Mouse (Mus musculus) intestine, embryonic 16.5 days (tissue): Measurements from ENCODE around the gene Rom1. TPM values are rescaled to one million over a fixed set of nuclear protein-coding genes. Genes with fewer than 3 reads are reported as not detected.

Source experiments
- ATAC-seq: fragments of 200-750 bp; cut with Nextera tagmentation; 2 replicates; pipeline ENCODE4 v1.8.0; 2017; ENCODE audit warnings: moderate TSS enrichment, moderate library complexity
- H3K27ac ChIP-seq: fragments of 300-500 bp; sonication (generic); 2 replicates; pipeline ENCODE4 v1.5.1; 2014; ENCODE audit warnings: mild to moderate bottlenecking, low read length
- H3K27me3 ChIP-seq: fragments of 300-500 bp; sonication (generic); replicated peaks from 2 replicates; pipeline ENCODE4 v1.6.1; 2014; ENCODE audit warnings: low read length, control low read depth, mixed read lengths; ENCODE audit not compliant: control insufficient read depth, insufficient read depth
- H3K36me3 ChIP-seq: fragments of 300-500 bp; sonication (generic); 2 replicates; pipeline ENCODE4 v1.6.1; 2014; ENCODE audit warnings: low read length, control low read depth; ENCODE audit not compliant: control insufficient read depth, insufficient read depth
- H3K4me1 ChIP-seq: fragments of 300-500 bp; sonication (generic); 2 replicates; pipeline ENCODE4 v1.6.1; 2014; ENCODE audit warnings: low read length, control low read depth, mixed read lengths; ENCODE audit not compliant: control insufficient read depth, insufficient read depth
- H3K4me2 ChIP-seq: fragments of 300-500 bp; sonication (generic); 2 replicates; pipeline ENCODE4 v1.6.1; 2014; ENCODE audit warnings: low read depth, low read length, control low read depth
- H3K4me3 ChIP-seq: fragments of 300-500 bp; sonication (generic); 2 replicates; pipeline ENCODE4 v1.5.1; 2014; ENCODE audit warnings: mild to moderate bottlenecking, low read length
- H3K9ac ChIP-seq: fragments of 300-500 bp; sonication (generic); 2 replicates; pipeline ENCODE4 v1.6.1; 2014; ENCODE audit warnings: low read depth, low read length
- H3K9me3 ChIP-seq: fragments of 300-500 bp; sonication (generic); 2 replicates; pipeline ENCODE4 v1.6.1; 2016; ENCODE audit warnings: low read length, control low read depth; ENCODE audit not compliant: control insufficient read depth
- WGBS: fragments of 180-500 bp; shearing (Covaris S2); extraction: QIAGEN DNeasy Blood & Tissue Kit; methylation state at CpG from one replicate; pipeline ENCODE4 v1.1.7; 2014; 5-methylcytosine and 5-hydroxymethylcytosine counted together
- polyA plus RNA-seq: library from polyadenylated mRNA; unstranded; fragments of >200 nt; fragmentation: Nextera tagmentation; extraction: Ambion mirVana; gene quantifications from 2 replicates; pipeline ENCODE4 v1.2.1, GENCODE M21; 2015

The Rom1 gene
- polyA plus RNA-seq, 1 experiment from 2014 or later: 3.1 TPM

DNA sequence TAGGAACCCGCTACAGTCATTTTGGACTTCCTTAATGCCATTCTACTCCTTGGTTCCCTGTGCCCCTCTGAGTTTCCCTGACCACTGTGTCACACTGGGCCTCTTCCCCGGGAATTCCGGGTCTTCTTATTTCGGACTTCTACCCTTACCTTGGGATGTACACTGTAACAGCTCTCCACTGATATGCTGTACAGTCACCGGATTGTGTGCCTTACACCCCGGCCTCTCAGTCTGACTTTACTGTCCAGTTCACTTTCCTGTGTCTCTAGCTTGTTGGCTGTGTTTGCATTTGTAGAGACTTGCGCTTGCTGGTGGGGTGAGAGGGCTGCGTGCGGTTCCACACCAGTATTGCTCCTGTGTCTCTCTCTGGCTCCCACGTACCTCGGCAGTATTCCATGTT, 961 bp upstream of the Rom1 start:
- Histone ChIP-seq H3K27me3 (no peaks in the 10 kb centered on the region), H3K36me3 (peaks cover 18% of the 10 kb centered on the region), H3K4me1 (peaks cover 16% of the 10 kb centered on the region), H3K4me2 (peak overlapping the region; percentile 84), H3K27ac (peak overlapping the region; percentile 78), H3K9ac (peak overlapping the region; percentile 92), H3K4me3 (peak overlapping the region; percentile 85), H3K9me3 (no peaks in the 10 kb centered on the region)
- ATAC-seq: peak; percentile 26
- WGBS: 8% methylated on average over 11 of the region's 11 CpGs

DNA sequence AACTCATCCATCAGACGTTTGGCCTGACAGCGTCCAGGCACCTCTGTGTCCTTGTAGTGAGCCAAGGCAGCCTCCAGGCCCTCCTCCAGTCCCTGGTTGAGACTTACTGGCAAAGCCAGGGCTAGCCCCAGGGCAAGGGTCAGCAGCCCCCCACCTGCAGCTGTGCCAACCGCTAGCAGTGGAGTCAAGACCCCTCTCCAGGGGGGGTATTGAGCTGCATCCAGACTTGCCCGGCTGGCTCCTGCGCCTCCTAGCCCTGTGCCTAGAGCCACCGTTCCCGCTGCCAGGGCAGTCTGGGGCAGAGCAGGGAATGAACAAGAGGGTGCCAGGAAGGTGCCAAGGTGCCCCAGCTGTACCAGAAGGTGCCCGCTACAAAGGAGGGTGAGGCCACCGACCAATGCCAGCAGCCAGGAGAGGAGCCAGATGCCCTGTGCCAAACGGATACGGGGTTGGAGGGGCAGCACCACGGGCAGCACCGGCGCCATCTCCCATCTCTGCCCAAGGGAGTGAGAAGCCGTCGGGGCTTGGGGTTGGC, 400 bp downstream of the Rom1 start:
- peak; percentile 27 for ATAC-seq
- Histone ChIP-seq H3K27ac (peak overlapping the region; percentile 78), H3K9ac (peak overlapping the region; percentile 92), H3K4me3 (peak overlapping the region; percentile 85), H3K9me3 (no peaks in the 10 kb centered on the region), H3K27me3 (no peaks in the 10 kb centered on the region), H3K4me2 (peak overlapping the region; percentile 84), H3K36me3 (peaks cover 9% of the 10 kb centered on the region), H3K4me1 (peaks cover 16% of the 10 kb centered on the region)
- 25% methylated on average over 16 of the region's 16 CpGs for WGBS

DNA sequence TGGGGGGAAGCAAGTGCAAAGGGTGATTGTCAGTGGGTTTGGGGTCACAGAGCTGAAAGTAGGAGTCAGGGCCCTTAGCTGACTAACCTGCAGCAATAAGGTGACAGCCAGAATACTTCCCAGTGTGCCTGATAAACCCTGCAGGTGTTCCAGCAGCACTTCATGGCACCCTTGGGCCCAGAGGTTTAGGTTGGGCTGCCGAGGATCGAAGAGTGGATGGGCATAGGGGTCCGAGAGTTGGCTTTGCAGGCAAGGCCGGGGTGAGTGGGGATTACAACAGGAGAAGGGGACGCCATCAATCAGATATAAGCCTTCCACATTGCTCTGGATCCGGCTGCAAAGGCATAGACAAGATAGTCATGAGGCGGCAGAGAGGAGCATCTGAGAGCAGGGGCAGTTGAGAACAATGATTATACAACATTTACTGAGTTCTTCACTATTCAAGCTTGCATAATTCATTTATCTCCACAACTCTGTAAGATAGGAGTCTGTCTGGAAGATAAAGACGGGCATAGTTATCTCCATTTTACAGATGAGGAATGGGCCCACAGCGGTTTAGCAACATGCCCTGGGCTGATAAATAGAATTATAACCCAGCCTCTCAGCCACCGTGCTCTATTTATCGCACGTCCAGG, 1.1 kb downstream of the Rom1 start:
- peaks cover 16% of the 10 kb centered on the region for H3K4me1 ChIP-seq
- peaks cover 7% of the 10 kb centered on the region for H3K36me3 ChIP-seq
- H3K27ac ChIP-seq: no peak overlapping the region
- H3K4me3 ChIP-seq: no peak overlapping the region
- no peaks in the 10 kb centered on the region for H3K27me3 ChIP-seq
- no peak for ATAC-seq
- no peaks in the 10 kb centered on the region for H3K9me3 ChIP-seq
- no peak overlapping the region for H3K4me2 ChIP-seq
- WGBS: 81% methylated on average over 12 of the region's 12 CpGs
- no peak overlapping the region for H3K9ac ChIP-seq

- Histone ChIP-seq H3K9me3 (no peaks in the 10 kb centered on the region), H3K4me1 (peaks cover 18% of the 10 kb centered on the region), H3K4me2 (no peak overlapping the region), H3K27me3 (no peaks in the 10 kb centered on the region), H3K36me3 (peaks cover 7% of the 10 kb centered on the region), H3K9ac (no peak overlapping the region), H3K27ac (no peak overlapping the region), H3K4me3 (no peak overlapping the region)
- no peak for ATAC-seq
- WGBS: 93% methylated on average over 2 of the region's 2 CpGs
These were observed 2.4 kb downstream of the Rom1 start for GRCm38 (mm10) chr19:8926766-8927165.

DNA sequence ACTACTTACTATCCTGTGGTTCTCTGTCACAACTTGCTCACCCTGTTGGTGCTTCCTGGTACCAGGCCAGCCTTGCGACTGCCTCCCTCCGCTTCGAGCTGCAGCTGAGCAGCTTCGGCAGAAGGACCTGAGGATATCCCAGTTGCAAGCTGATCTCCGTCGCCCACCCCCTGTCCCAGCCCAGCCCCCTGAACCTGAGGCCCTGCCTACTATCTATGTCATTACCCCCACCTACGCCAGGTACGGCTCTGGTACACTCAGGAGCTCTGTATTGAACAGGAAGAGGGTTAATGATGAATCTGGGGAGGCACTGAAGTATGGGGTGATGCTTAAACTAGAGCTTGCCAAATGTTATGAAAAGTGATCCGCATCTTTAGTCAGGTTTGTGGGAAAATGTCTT, 7.4 kb downstream of the Rom1 start:
- peaks cover 10% of the 10 kb centered on the region; the same call in 1 of the 2 replicates for H3K4me1 ChIP-seq
- H3K4me3 ChIP-seq: no peak overlapping the region
- WGBS: 74% methylated on average over 9 of the region's 9 CpGs
- H3K27me3 ChIP-seq: no peaks in the 10 kb centered on the region
- peak overlapping the region; percentile 35; the same call in 1 of the 2 replicates for H3K4me2 ChIP-seq
- no peaks in the 10 kb centered on the region for H3K9me3 ChIP-seq
- ATAC-seq: no peak
- peak overlapping the region; percentile 43; the same call in 1 of the 2 replicates for H3K9ac ChIP-seq
- H3K27ac ChIP-seq: no peak overlapping the region
- H3K36me3 ChIP-seq: peaks cover 3% of the 10 kb centered on the region

DNA sequence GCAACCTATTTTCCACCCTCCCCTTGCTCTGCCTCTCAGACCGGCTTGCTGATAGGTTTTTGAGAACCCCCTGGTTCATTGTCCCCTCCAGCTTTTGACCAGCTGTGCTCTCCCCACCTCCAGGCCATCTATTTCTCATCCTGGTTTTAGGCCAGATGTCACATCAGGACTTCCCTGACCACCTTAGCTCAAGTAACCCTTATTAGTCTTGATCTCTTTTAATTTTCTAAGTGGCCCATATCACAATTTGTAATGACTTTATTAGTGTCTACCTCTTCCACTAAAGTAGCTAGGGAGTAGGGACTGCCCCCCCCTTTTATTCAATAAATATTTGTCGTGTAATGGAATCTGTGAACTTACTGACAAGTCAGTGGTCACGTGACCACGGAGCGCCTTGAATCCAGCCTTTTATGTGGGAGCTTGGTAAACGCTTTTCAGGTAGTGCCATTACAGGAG, 8.3 kb downstream of the Rom1 start:
- peak overlapping the region; percentile 96 for H3K27ac ChIP-seq
- peaks cover 10% of the 10 kb centered on the region; the same call in 1 of the 2 replicates for H3K4me1 ChIP-seq
- no peaks in the 10 kb centered on the region for H3K9me3 ChIP-seq
- H3K9ac ChIP-seq: peak overlapping the region; percentile 86
- ATAC-seq: peak; percentile 11; the same call in 1 of the 2 replicates
- H3K4me3 ChIP-seq: peak overlapping the region; percentile 83
- H3K27me3 ChIP-seq: no peaks in the 10 kb centered on the region
- 2% methylated on average over 6 of the region's 6 CpGs for WGBS
- H3K4me2 ChIP-seq: peak overlapping the region; percentile 75
- no peaks in the 10 kb centered on the region; the same call in 1 of the 2 replicates for H3K36me3 ChIP-seq

GRCm38 (mm10) chr19:8920073-8920736, 9.0 kb downstream of the Rom1 start, which contains the start of gene B3gat3:
TSS of gene B3gat3 (plus strand) at chr19:8920374.
- H3K9me3 ChIP-seq: no peaks in the 10 kb centered on the region
- no peaks in the 10 kb centered on the region for H3K27me3 ChIP-seq
- H3K36me3 ChIP-seq: no peaks in the 10 kb centered on the region
- H3K4me1 ChIP-seq: peaks cover 10% of the 10 kb centered on the region; the same call in 1 of the 2 replicates
- peak within 1 kb of the TSS; percentile 96 for H3K27ac ChIP-seq
- peak within 1 kb of the TSS; percentile 86 for H3K9ac ChIP-seq
- H3K4me3 ChIP-seq: peak within 1 kb of the TSS; percentile 83
- H3K4me2 ChIP-seq: peak within 1 kb of the TSS; percentile 75
- WGBS: 2% methylated on average over 50 of the region's 50 CpGs
- ATAC-seq: peak; percentile 99

DNA sequence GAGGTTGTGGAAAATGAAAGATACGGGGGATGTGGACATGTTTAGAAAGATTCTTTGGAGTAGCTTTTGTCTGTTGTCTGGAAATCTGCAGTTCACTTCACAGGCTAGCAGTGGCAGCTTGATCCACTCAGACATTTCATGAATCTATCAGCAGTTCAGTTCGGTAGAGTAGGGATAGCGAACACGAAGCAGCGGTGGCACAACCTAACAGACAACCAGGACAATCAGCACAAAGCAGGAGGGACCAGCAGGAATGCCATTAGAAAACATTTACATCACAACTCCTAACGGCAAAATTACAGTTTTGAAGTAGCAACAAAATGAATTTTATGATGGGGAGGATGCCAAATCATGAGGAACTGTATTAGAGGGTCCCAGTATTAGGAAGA, 9.5 kb downstream of the Rom1 start:
- H3K4me3 ChIP-seq: peak overlapping the region; percentile 83

DNA sequence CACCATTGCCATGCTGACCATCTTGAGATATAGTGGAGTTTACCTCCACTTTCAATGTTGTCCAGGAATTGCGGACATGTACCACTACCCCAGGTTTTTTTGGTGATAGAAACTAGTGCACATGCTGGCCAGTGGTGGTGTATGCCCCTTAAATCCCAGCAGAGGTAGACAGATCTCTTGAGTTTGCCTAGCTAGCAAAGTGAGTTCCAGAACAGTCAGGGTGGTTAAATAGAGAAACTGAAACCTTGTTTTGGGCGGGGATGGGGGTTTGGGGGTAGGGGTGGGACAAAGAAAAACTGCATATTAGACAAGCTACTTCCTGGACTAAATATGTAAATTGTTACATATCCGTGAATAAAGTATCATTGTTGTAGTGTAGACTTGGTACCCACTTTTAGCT, 10.2 kb downstream of the Rom1 start:
- Histone ChIP-seq H3K4me2 (no peak overlapping the region), H3K27me3 (no peaks in the 10 kb centered on the region), H3K4me3 (no peak overlapping the region), H3K9me3 (no peaks in the 10 kb centered on the region), H3K27ac (no peak overlapping the region), H3K9ac (no peak overlapping the region), H3K36me3 (peaks cover 9% of the 10 kb centered on the region), H3K4me1 (peaks cover 10% of the 10 kb centered on the region; the same call in 1 of the 2 replicates)
- 91% methylated on average over 3 of the region's 3 CpGs for WGBS
- no peak for ATAC-seq

More for the DNA sequence above, 9.5 kb downstream of the Rom1 start:
- peak overlapping the region; percentile 96 for H3K27ac ChIP-seq
- peak overlapping the region; percentile 75 for H3K4me2 ChIP-seq
- H3K4me1 ChIP-seq: peaks cover 10% of the 10 kb centered on the region; the same call in 1 of the 2 replicates
- no peak for ATAC-seq
- H3K36me3 ChIP-seq: peaks cover 2% of the 10 kb centered on the region
- 68% methylated on average over 6 of the region's 6 CpGs for WGBS
- H3K9ac ChIP-seq: peak overlapping the region; percentile 86
- no peaks in the 10 kb centered on the region for H3K27me3 ChIP-seq
- H3K9me3 ChIP-seq: no peaks in the 10 kb centered on the region
